Mouse (Mus musculus): ENCODE results near the gene Gpr146.
A peak's percentile ranks its signal among the peaks of the same experiment; 100 is the strongest.
"Not testable (repeated sequence)": the region's sequence is repeated elsewhere in the genome, so short reads cannot be mapped to it uniquely, and the experiment has no call there.

The Gpr146 gene

DNA sequence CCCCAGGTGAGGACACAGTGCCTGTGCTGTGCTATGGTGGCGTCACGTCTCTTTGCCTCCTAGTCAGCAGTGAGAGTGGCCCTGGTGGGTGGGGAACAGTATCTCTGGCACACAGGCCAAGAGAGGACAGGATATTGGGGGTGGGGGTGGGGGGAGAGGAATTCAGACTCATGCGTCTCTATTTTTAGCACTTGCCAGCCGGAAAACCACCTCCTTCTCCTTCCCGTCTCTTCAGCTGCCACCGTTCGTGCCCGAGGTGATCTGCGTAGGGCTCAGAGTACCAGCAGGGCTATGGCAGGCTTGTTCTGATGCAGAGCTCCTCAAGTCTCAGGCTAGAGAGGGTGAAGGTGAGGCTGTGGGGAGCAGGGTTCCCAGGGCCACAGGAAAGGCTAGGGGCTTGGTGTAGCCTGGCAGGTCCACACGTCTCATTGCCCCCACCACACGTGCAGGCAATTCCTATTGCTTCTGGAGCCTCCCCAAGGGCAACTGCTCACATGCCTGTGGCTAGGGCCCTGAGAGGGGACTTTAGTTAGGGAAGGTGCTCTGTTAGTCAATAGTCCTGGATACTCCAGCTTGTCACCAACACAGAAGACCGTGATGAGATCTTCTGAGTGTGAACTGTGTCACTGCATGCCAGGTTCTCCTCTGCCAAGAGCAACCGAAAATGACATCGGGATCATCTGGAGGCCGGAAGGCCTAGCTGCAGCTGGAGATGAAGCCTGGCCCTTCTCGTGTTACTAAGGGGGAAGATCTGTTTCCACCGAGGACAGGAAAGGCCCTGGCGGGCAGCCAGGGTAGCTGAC lies at the start of gene Gpr146:
Gene Gpr146, plus strand, starts transcription at position 230 of the 803 bp plus-strand sequence.
- DNase-seq (ENCODE audit: low spot score), result peak; percentile 85

DNA sequence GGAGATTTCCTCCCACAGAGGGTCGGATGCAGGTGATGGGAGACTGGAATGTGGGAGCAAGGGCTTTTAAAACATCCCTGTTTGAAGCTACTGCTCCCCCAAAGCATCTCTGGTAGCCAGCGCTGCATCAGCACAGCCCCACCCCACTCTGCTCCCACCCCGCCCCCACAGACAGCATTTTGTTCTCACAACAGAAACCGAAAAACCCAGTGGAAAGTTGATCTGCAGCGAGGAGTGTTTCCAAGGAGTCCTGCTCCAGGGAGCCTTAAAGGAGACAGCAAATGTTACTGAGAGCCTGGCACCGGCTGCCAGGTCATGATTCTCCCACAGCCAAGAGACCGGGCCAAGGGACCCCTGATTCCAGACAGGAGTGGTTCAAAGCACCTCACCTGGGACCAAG lies 46.7 kb upstream of the Gpr146 start:
- no peak for DNase-seq (ENCODE audit: low spot score)

DNA sequence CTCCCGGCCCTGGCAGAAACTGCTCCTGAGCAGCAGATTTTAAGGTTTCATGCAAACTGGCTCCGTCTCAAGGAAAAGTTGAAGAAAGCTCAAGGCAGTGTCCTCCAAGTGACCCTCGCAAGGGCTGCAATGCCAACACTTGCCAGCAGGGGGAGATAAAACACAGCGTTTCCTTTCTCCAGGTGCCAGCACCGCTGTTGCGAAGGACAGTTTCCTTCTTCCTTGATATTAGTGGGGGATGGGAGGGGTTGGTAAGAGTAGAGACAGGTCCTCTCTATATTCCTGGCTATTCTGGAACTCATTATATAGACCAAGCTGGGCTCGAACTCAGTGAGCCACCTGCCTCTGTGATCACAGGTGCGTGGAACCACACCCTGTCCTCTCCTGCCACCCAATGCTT lies 45.8 kb upstream of the Gpr146 start:
- peak; percentile 79 for DNase-seq (ENCODE audit: low spot score)

DNA sequence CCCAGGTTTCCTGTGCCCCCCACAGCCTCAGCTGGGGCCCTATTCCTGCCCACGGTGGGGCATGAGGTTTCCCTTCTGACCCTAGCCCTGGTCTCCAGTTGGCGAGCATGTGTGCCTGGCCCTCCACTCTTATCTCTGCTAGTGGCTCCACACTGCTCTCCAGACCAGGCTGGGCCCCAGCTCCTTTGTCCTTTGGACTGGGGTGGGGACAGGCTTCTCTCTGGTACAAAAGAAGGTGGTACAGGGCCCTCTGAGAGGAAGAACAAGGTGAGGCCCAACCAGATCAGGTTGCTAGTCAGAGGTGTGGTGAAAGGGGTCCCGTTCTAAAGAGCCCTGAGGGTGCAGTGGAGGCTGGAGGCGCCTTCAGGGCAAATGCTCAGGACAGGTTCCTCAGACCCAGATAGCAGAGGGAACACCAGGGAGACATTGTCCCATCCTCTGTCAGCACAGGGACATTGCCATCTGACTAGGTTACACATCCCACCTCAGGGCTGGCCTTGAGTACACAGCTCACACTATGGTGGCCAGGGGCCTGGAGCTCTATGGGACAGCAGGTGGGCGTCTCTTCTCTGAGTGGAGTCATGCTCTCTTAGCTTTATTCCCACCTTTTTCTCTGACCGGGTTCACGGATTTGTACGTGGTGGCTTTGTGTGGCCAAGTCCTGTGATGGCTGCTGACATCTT lies 44.8 kb upstream of the Gpr146 start:
- no peak for DNase-seq (ENCODE audit: low spot score)

DNA sequence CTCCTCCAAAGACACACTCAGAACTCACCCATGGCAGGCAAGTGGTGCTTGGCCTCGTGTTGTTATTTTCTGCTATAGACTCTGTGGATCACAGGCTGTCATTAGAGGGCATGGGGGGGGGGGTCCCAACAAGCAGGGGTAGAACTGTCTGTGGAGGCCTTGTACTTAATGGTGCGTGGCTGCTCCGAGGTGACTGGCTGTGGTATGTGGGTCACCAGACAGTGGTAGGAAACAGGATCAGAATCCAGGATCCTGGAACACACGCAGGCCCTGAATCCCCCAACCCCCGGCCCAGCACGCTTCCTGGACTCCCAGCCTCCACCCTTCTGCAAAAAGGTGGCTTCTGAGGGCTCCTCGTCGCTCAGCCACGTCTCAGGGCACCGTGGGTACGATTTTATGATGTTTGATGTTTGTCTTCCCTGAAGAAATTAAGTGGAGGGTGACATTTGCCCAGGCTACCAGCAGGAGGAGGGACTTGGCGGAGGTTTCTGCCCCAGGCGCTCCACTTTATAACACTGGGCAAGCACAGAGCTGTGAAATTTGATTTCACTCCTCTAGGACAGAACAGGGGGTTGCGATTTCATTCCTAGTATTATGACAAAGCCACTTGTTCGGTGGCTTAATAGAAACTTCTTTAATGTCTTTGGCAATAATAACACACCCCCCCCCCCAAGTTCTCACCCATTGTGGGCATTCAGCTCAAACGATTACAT lies 44.0 kb upstream of the Gpr146 start:
- DNase-seq (ENCODE audit: low spot score), result no peak

DNA sequence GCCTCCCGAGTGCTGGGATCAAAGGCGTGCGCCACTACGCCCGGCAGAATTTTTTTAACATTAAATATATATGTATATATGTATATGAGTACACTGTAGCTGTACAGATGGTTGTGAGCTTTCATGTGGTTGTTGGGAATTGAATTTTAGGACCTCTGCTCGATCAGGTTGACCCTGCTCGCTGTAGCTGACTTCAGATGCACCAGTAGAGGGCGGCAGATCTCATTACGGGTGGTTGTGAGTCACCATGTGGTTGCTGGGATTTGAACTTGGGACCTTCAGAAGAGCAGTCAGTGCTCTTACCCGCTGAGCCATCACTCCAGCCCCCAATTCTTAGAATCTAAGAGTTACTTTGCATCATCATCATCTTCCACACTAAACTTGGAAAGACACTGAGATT lies 43.1 kb upstream of the Gpr146 start:
- DNase-seq (ENCODE audit: low spot score), result not testable (repeated sequence)

DNA sequence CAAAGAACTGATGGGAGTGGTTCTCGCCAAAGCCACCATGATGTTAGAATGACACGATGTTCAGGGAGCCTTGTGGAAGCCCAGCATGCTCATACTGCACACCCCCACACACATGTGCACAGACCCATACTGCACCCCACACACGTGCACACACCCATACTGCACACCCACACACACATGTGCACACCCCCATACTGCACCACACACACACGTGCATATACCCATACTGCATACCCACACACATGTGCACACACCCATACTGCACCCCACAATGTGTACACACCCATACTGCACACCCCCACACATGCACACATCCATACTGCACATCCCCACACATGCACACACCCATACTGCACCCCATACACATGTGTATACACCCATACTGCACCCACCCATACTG lies 41.9 kb upstream of the Gpr146 start:
- no peak for DNase-seq (ENCODE audit: low spot score)

DNA sequence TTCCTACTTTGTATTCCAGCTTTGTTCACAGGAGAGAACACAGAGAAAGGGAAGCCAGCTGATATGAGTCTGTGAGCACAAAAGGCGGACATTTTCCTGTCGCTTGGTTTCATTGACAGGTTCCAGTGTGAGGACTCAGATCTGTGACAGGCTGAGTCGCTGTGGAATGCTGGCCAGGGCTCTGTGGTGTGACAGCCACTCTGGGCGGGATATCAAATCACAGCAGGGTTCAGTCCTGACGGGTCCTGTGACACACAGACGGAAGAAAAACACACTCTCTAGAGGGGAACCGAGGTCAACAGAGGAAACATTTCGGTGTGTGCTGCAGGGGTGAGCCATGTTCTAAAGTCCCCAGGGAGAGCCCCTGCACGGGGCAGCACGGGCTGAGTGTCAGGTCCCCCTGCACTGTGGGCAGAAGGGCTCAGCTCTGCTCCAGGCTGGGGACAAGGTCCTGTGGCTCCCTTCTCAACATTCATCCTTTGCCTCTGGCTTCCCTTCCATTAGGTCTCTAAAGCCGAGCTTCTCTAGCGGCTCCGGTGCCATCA lies 39.6 kb upstream of the Gpr146 start:
- no peak for DNase-seq (ENCODE audit: low spot score)

DNA sequence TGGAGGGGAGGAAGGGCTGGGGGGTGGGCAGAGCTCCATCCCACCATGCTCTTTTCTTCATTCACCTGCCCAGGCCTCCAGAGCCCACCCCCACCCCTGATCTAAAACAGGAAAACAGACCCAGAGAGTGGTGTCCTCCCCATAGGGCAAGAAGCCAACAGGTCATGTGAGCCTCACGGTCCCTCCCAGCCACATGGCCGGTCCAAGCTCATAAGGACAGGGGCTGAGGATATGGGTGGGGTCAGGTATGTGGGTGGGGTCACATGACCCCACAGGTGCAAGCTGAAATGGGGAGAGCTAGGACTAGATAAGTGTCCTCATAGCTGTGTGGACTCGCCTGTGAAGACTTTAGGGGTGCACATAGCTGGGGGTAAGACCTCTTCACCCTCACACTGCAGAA lies 39.1 kb upstream of the Gpr146 start:
- no peak for DNase-seq (ENCODE audit: low spot score)

DNA sequence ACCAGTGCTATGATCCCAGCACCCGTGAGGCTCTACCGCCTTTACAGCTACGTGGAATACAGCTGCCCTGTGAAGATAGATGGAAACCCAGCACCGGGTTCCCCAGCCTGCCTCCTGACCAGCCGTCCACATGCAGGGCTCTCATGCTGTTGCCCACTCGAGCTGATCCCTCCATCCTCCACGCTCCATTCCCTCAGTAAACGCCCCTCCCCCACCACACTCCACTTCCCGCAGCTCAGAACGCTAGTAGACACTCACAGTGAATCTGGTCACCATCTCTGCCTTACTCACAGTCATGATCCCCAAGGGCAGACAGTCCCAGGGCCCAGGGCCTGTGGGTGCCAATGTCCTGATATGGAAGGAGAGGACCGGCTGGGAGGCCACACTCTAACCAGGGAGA lies 38.6 kb upstream of the Gpr146 start:
- no peak for DNase-seq (ENCODE audit: low spot score)

DNA sequence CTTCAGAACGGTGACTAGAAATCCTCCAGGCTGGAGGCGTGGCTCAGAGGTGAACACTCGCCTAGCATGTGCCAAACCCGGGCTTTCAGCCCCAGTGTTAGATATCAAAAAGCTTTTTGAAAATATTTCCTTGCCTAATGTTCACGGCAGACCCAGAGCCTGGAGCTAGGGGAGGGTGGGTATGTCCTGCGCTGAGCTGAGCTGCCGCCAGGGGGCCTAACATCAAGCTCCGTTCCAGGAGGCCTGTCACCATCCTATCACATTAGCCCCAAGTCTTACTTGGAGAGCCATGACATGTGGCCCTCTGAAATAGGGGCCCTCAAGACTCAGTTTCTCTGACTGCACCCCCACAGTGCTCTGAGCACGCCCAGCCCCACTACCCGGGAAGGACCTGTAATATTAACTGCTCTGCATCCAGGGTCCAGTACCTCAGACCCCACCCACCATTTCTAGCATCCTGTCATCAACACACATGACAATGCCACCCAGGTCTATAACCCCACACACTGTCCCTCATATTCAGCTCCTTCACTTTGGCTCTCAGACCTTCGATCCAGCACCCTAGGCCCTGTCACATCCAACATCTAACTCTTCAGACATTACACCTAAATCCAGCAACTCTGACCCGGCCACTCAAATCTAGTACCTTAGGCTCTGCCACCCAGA lies 33.3 kb upstream of the Gpr146 start:
- peak; percentile 74 for DNase-seq (ENCODE audit: low spot score)

DNA sequence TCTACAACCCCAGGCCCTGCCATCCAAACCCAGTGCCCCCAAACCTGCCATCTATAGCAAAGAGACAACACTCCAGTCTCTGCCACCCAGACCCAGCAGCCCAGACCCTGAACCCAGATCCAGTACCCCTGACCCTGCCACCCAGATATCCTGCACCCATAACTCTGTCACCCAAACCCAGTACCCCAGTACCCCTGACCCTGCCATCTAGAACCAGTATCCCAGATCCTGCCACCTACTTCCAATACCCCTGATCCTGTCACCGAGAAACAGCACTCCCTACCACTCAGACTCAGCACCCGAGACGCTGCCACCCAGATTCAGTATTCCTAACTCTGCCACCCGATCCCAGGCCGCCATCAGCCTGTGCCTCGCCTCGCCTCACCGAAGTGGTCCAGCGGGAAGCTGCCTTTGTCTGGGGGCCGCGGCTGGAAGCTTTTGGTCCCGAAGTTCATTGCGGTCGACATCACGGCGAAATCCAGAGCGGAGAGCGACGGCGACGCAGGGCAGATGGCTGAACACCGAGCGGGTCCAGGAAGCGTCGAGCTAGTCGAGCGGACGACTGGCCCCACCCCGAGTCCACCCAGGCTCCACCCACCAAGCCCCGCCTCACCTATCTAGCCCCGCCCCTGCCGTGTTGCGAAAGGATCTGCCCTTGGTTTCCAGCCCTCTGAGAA lies 32.7 kb upstream of the Gpr146 start:
- peak; percentile 95 for DNase-seq (ENCODE audit: low spot score)

DNA sequence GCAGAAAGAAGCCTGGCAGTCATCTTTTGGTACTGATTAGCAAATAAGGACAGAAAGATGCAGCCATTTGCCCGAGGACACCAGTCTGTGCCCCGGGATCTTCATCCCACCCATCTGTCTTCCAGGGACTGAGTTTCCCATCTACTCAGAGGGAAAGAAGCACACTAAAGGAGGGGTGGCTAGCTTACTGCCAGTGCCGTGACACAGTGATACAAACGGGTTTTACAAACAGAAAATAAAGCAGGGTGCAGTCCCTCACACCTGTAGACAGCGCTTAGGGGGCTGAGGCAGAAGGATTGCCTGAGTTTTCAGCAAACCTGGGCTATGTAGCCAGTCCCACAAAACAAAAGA lies 32.2 kb upstream of the Gpr146 start:
- DNase-seq (ENCODE audit: low spot score), result no peak

DNA sequence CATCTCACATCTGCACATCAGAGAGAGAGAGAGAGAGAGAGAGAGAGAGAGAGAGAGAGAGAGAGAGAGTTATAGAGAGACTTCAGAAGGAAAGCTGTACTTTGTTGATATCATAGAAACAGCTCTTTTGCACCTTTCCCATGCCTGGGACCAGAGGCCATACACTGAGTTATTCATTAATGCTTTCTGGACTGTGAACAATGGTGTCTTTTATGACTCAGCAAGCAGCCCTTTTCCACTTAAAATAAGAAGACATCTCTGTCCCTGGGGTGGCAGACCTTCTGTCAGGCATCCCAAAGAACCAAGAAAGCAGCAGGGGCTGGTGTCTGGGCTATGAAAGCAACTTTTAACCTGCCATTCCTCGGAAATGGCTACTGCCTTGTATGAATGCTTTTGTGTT lies 30.3 kb upstream of the Gpr146 start:
- DNase-seq (ENCODE audit: low spot score), result no peak

DNA sequence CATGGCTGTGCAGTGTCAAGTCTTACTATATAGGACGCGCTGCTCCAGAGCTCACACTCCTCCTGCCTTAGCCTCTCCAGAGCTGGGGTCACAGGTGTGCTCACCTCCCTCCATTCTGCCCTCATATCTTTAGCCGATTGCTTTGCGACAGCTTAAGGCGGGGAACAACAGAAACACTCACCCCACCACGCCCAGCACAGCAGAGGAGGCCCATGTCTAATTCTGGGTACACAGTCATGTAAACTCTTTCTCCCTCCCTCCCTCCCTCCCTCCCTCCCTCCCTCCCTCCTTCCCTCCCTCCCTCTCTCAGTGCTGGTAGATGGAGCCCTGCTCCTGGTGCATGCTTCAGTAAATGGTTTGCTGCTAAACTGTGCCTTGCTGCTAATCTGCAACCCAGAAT lies 27.8 kb upstream of the Gpr146 start:
- no peak for DNase-seq (ENCODE audit: low spot score)

DNA sequence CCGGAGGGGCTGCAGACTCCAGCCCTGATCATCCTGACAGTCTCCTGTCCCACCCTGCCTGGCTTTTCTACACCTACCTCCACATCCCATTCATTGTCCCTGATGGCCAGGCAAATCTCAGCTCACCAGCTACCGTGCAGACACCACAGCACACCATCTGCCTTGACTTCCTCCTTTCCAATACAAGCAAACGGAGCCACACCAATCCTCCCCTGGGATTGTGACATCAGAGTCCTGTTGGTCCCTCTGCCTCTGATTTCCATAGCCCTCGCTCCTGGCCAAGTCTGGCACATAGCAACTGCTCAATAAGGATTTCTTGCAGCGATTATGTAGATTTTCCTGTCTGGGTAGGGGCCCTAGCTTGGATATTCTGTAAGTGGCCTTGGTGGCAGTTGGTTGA lies 26.4 kb upstream of the Gpr146 start, which contains the start of gene Cox19:
Gene Cox19, minus strand, starts transcription at position 285 of the 400 bp plus-strand sequence.
- DNase-seq (ENCODE audit: low spot score), result no peak

DNA sequence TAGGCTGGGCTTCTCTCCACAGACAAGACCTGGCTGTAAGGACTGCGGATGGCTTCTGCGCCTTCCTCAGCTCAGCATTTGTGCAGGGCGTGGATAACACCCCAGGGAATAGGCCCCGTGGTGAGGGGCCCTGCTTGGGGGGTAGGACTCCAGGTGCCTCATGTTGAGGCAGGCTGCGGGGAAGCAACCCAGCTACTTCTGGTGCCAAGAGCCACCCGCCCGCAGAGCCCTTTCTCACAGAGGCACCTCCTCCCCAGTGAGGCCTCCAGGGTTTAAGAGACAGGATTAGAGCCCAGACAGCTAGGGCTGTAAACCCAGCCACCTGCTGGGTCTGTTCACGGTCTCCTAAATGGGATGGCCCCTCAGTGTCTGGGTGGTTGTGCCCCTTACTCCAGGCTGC lies 25.9 kb upstream of the Gpr146 start:
- DNase-seq (ENCODE audit: low spot score), result no peak

DNA sequence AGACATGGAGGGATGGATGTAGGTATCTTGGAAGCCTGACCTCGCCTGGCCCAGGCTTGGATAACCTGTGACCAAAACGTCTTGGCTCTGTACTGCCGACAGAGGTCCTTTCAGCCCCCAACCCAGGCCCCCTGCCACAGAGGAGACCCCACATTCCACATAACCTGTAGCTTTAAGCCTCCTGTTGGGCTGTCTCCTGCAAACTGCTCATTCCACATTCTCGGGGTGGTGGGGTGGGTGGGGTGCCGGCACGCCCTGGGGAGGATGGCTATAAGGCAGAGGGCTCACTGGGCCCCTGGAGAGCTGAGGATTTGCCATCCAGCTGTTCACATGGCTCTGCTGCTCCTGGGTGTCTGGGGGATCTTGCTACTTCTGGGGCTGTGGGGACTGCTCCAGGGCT lies 25.2 kb upstream of the Gpr146 start, which contains the start of gene Cyp2w1:
Gene Cyp2w1, plus strand, starts transcription at position 301 of the 400 bp plus-strand sequence.
- DNase-seq (ENCODE audit: low spot score), result no peak

DNA sequence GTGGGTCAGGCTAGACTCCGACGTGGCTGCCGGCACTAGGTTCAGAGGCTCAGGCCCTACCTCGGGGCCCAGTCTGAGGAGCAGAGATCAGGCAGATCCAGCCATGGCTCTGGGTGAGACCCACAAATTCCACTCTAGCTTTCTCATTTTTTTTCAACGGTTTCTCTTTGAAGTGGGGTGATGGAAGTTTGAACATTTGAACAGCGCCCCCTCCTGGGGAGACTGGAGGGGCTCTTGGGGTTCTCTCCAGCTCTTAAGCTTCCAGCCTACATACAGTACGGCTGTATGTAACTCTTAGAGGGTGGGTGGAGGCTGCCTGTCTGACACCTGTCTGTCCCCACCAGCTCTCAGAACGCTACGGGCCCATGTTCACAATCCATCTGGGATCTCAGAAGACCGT lies 24.0 kb upstream of the Gpr146 start:
- no peak for DNase-seq (ENCODE audit: low spot score)

DNA sequence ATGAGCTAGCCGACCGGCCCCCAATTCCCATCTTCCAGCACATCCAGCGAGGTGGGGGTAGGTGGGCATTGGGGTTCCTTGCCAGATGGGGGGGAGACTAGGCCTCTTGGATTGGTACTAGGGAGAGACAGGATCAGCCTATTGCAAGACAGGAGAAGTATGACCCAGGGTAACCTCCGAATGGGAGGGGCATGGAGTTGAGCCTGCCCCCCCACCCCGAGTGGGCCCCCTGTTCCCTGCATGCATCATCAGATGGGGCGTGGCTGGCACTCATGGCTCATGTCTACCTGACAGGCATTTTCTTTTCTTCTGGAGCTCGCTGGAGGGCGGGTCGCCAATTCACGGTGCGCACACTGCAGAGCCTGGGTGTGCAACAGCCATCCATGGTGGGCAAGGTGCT lies 23.6 kb upstream of the Gpr146 start:
- no peak for DNase-seq (ENCODE audit: low spot score)

DNA sequence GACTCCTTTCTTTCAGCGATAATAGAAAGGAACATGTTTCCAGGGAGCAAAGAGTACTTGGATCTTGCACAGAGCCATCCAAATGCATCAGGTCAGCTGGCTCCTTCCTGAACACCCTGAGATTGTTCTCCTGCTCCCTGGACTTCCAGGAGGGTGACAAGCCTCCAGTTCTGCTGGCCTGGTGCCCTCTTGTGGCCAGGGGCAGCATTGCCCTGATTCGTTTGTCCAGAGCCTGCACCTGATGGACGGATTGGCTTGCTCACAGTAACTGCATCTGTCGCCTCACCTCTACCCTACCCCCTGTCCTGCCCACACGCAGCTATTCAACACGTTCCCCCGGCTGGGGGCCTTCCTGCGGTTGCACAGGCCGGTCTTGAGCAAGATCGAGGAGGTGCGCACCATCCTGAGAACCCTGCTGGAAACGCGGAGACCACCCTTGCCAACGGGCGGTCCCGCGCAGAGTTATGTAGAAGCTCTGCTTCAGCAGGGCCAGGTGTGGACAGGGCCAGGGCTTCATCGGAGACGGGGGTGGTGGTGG lies 22.2 kb upstream of the Gpr146 start:
- peak; percentile 84 for DNase-seq (ENCODE audit: low spot score)

Data from lung, postnatal 25 days (tissue).